10 mouse cellular contexts compared by ENCODE assay signal in genomic region chr2:170307589-170308021, GRCm38 (mm10).
DNase-seq lines count a peak whose midpoint lies in the region; ATAC-seq and TF ChIP-seq lines count a peak whose summit lies in the region.
"Had no signal": no experiment of that assay in that cellular context is flagged by ENCODE, and none has a peak within 500 bp of the region (broad histone marks: within the 10 kb centered on the region; RNA-seq: fewer than 3 reads in every experiment).

No protein-coding gene starts in this region.

- H3K27me3 ChIP-seq in lung, embryonic 14.5 days (ENCODE audit: insufficient read depth, low read length), result no peaks in the 10 kb centered on the region
- no peaks in the 10 kb centered on the region for H3K27me3 ChIP-seq in embryonic facial prominence, embryonic 12.5 days
- no peaks in the 10 kb centered on the region for H3K27me3 ChIP-seq in hindbrain, embryonic 15.5 days

- no peak overlapping the region for H3K4me3 ChIP-seq in lung, embryonic 14.5 days (ENCODE audit: low read depth, low read length)
- H3K4me3 ChIP-seq in lung, adult 2 months (replicated peaks; ENCODE audit: extremely low read depth, low read depth, low read length), result no peak overlapping the region
- no peak overlapping the region for H3K4me3 ChIP-seq in embryonic facial prominence, embryonic 12.5 days
- H3K4me3 ChIP-seq in hindbrain, embryonic 15.5 days, result no peak overlapping the region

- no peaks in the 10 kb centered on the region for H3K4me1 ChIP-seq in lung, embryonic 14.5 days (ENCODE audit: insufficient read depth)
- H3K4me1 ChIP-seq in lung, adult 2 months (ENCODE audit: control insufficient read depth, insufficient read depth, low read length), result peaks cover 7% of the 10 kb centered on the region; the same call in 1 of the 2 replicates
- H3K4me1 ChIP-seq in embryonic facial prominence, embryonic 12.5 days, result peaks cover 20% of the 10 kb centered on the region
- H3K4me1 ChIP-seq in hindbrain, embryonic 15.5 days (replicated peaks), result peaks cover 12% of the 10 kb centered on the region

- peak; percentile 33 for DNase-seq in lung, embryonic 14.5 days
- no peak for DNase-seq in lung, adult 2 months
- DNase-seq in kidney, postnatal 14 days, result no peak
- no peak for DNase-seq in gastrocnemius, adult 8-10 months (ENCODE audit: low spot score in 2 of 2)
- DNase-seq: cerebellum, postnatal 25 days had no signal

- H3K9me3 ChIP-seq in lung, embryonic 14.5 days (ENCODE audit: low read depth, low read length), result no peaks in the 10 kb centered on the region
- no peaks in the 10 kb centered on the region for H3K9me3 ChIP-seq in embryonic facial prominence, embryonic 12.5 days
- H3K9me3 ChIP-seq in hindbrain, embryonic 15.5 days, result no peaks in the 10 kb centered on the region

- 58% methylated on average over 7 of the region's 7 CpGs for WGBS in lung, embryonic 14.5 days
- WGBS in lung, adult 2 months, result 48% methylated on average over 7 of the region's 7 CpGs
- 50% methylated on average over 7 of the region's 7 CpGs for WGBS in embryonic facial prominence, embryonic 12.5 days
- 24% methylated on average over 7 of the region's 7 CpGs for WGBS in hindbrain, embryonic 15.5 days

- no peak overlapping the region for H3K4me2 ChIP-seq in lung, embryonic 14.5 days
- no peak overlapping the region; the same call in 1 of the 2 replicates for H3K4me2 ChIP-seq in embryonic facial prominence, embryonic 12.5 days (replicated peaks)
- no peak overlapping the region for H3K4me2 ChIP-seq in hindbrain, embryonic 15.5 days

- TF ChIP-seq CTCF in lung, embryonic 14.5 days (IDR thresholded peaks at IDR 0.05; ENCODE audit: low read depth), result no peak
- no peak for TF ChIP-seq CTCF in lung, adult 2 months (IDR thresholded peaks at IDR 0.05; ENCODE audit: insufficient read depth, low read length)

- TF ChIP-seq POLR2A in lung, adult 2 months (IDR thresholded peaks at IDR 0.05; ENCODE audit: borderline replicate concordance, extremely low read depth, low read depth, low read length), result no peak

- no peak overlapping the region for H3K27ac ChIP-seq in lung, embryonic 14.5 days (ENCODE audit: low read depth)
- H3K27ac ChIP-seq in embryonic facial prominence, embryonic 12.5 days, result peak overlapping the region; percentile 75
- H3K27ac ChIP-seq in hindbrain, embryonic 15.5 days (replicated peaks), result peak overlapping the region; percentile 62
- H3K27ac ChIP-seq: kidney, postnatal 0 days had no signal

- no peak overlapping the region for H3K9ac ChIP-seq in lung, embryonic 14.5 days
- H3K9ac ChIP-seq in embryonic facial prominence, embryonic 12.5 days, result peak overlapping the region; percentile 37; the same call in 1 of the 2 replicates
- no peak overlapping the region for H3K9ac ChIP-seq in hindbrain, embryonic 15.5 days

- ATAC-seq in lung, embryonic 14.5 days (ENCODE audit: insufficient read depth), result no peak
- ATAC-seq in embryonic facial prominence, embryonic 12.5 days (ENCODE audit: insufficient number of reproducible peaks, insufficient read depth, low FRiP score, low TSS enrichment), result no peak
- peak; percentile 88 for ATAC-seq in hindbrain, embryonic 15.5 days (ENCODE audit: low FRiP score, low read depth)
- ATAC-seq in neutrophil, adult 5-6 weeks (ENCODE audit: extremely low read depth, insufficient number of reproducible peaks, low FRiP score, poor library complexity, severe bottlenecking), result peak; percentile 75
- no peak for ATAC-seq in erythroblast, adult 5-6 weeks (replicated peaks; ENCODE audit: low FRiP score, poor library complexity, severe bottlenecking)

- no peaks in the 10 kb centered on the region for H3K36me3 ChIP-seq in lung, embryonic 14.5 days (ENCODE audit: insufficient read depth)
- H3K36me3 ChIP-seq in embryonic facial prominence, embryonic 12.5 days, result no peaks in the 10 kb centered on the region
- H3K36me3 ChIP-seq in hindbrain, embryonic 15.5 days, result no peaks in the 10 kb centered on the region

Comparison
In these comparisons a context has a peak if more than half of its experiments do, and no peak if none do; other contexts are left out.
1. ATAC-seq: peak in hindbrain, embryonic 15.5 days (single experiment) and neutrophil, adult 5-6 weeks (single experiment); none in lung, embryonic 14.5 days (single experiment), embryonic facial prominence, embryonic 12.5 days (single experiment) and erythroblast, adult 5-6 weeks (single experiment).